Mouse (Mus musculus) midbrain, embryonic 12.5 days (tissue): Measurements from ENCODE around the gene Mphosph9. TPM values are rescaled to one million over a fixed set of nuclear protein-coding genes. Genes with fewer than 3 reads are reported as not detected.
A peak's percentile ranks its signal among the peaks of the same experiment; 100 is the strongest.
"Not testable (repeated sequence)": the region's sequence is repeated elsewhere in the genome, so short reads cannot be mapped to it uniquely, and the experiment has no call there.

Source experiments
- ATAC-seq: fragments of 200-750 bp; cut with Nextera tagmentation; 2 replicates; pipeline ENCODE4 v1.8.0; 2017; ENCODE audit warnings: low read depth, moderate TSS enrichment, moderate library complexity; ENCODE audit not compliant: low FRiP score
- H3K27ac ChIP-seq: fragments of 300-500 bp; sonication (generic); replicated peaks from 2 replicates; pipeline ENCODE4 v1.5.1; 2016; ENCODE audit warnings: mild to moderate bottlenecking
- H3K27me3 ChIP-seq: fragments of 300-500 bp; sonication (generic); 2 replicates; pipeline ENCODE4 v1.6.1; 2016; ENCODE audit warnings: mild to moderate bottlenecking
- H3K36me3 ChIP-seq: fragments of 300-500 bp; sonication (generic); 2 replicates; pipeline ENCODE4 v1.6.1; 2016
- H3K4me1 ChIP-seq: fragments of 300-500 bp; sonication (generic); 2 replicates; pipeline ENCODE4 v1.6.1; 2016
- H3K4me2 ChIP-seq: fragments of 300-500 bp; sonication (generic); replicated peaks from 2 replicates; pipeline ENCODE4 v1.6.1; 2016; ENCODE audit warnings: mild to moderate bottlenecking, moderate library complexity
- H3K4me3 ChIP-seq: fragments of 300-500 bp; sonication (generic); 2 replicates; pipeline ENCODE4 v1.5.1; 2016; ENCODE audit warnings: mild to moderate bottlenecking
- H3K9ac ChIP-seq: fragments of 300-500 bp; sonication (generic); replicated peaks from 2 replicates; pipeline ENCODE4 v1.6.1; 2016; ENCODE audit warnings: mild to moderate bottlenecking, moderate library complexity
- H3K9me3 ChIP-seq: fragments of 300-500 bp; sonication (generic); 2 replicates; pipeline ENCODE4 v1.6.1; 2016; ENCODE audit warnings: mild to moderate bottlenecking
- WGBS: fragments of 180-500 bp; shearing (Covaris S2); methylation state at CpG from one replicate; pipeline ENCODE4 v1.1.7; 2016; 5-methylcytosine and 5-hydroxymethylcytosine counted together
- polyA plus RNA-seq: library from polyadenylated mRNA; unstranded; fragments of >200 nt; fragmentation: Nextera tagmentation; extraction: Ambion mirVana; gene quantifications from 2 replicates; pipeline ENCODE4 v1.2.1, GENCODE M21; 2016

The Mphosph9 gene
- 18.1 and 19.6 TPM in 2 replicates for polyA plus RNA-seq

DNA sequence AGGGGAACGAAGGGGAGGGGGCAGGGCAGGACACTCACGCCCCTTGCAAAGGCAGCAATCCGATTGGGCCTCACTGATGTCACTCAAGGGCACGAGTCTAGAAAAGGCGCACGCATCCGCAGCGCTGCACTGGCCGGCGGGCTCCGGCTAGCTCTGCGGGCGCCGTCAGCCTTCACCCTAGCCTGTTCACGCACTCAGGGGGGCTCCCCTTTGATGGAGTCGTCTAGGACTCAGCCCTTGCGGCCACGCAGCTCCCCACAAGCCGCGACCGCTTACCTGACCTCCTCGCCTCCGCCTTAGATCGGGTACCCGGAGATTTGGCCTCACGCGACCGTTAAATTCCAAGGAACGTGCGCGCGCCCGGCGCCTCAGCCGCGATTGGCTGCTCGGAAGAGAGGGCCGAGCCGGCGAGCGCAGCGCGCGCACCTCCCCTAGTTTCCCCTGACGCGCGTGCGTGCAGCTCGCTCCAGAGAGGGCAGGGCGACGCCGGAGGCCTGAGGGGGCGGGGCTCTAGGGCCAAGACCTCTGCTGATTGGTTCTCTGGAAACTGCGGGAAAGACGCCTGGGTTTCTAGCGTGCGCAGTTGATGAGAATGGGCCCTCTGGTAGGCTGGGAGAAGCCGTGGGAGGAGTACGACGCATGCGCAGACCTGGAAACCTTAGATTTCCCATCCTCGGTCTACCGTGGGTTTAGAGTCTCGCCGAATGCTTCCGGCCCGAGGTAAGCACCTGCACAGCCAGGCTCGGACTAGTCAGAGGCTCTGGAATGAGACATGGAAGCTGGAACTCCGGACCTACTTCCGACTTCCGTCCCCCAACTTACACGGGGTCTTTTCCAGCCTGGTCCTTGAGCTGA lies at the start of gene Mphosph9, which contains the start of gene 2810006K23Rik:
Gene Mphosph9 (minus strand): TSS at position 463 of the 855 bp plus-strand sequence.
Gene 2810006K23Rik (plus strand): TSS at position 580 of the 855 bp plus-strand sequence.
- ATAC-seq: peak; percentile 98
- H3K27me3 ChIP-seq: no peaks in the 10 kb centered on the region
- H3K4me2 ChIP-seq: peak within 1 kb of the TSS; percentile 81
- peaks cover 16% of the 10 kb centered on the region for H3K4me1 ChIP-seq
- under 1% methylated on average over 72 of the region's 72 CpGs for WGBS
- 0 out of 2 replicates have a peak, but pooled peaks cover 11% of the 10 kb centered on the region for H3K36me3 ChIP-seq
- peak within 1 kb of the TSS; percentile 66 for H3K4me3 ChIP-seq
- peak within 1 kb of the TSS; percentile 97 for H3K27ac ChIP-seq
- no peaks in the 10 kb centered on the region for H3K9me3 ChIP-seq
- peak within 1 kb of the TSS; percentile 75 for H3K9ac ChIP-seq

DNA sequence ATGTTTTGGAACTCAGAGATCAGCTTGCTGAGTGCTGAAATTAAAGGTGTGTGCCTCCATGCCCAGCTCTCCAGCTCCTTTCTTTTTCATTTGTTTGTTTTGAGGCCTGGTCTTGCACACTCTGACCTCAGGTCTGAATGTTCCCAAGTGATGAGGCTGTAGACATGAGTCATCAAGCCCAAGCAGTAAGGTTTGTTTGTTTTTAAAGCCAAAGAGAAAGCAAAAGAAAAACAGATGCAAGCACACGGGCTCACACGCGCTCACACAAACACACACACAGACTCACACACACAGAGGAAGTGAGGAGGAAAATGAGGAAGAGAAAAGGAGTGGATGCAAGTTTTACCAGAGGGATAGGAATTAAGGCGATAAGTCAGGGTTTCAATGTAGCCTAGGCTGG lies 49.4 kb upstream of the Mphosph9 start:
- Histone ChIP-seq H3K4me1 (no peaks in the 10 kb centered on the region), H3K9ac (no peak overlapping the region), H3K4me2 (no peak overlapping the region), H3K27ac (no peak overlapping the region), H3K9me3 (no peaks in the 10 kb centered on the region), H3K36me3 (peaks cover 88% of the 10 kb centered on the region), H3K4me3 (no peak overlapping the region), H3K27me3 (no peaks in the 10 kb centered on the region)
- WGBS: 95% methylated on average over 4 of the region's 4 CpGs
- ATAC-seq: no peak

DNA sequence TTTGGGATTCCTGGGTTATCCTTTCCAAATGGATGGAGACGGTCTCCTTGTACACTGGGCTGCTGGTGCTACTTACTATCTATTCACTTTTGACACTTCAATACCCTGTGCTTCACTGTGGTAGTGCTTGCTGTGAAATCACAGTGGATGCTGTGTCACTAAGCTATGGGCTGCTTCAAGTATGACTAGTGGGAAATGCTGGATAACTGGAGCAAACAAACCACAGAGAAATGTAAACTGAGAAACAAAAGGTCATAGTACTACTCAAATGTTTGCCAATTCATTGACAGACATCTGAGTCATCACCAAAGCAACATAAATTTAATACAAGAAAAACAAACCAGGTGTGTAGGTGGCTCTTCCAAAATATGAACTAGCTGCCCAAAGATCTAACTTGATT lies 48.6 kb upstream of the Mphosph9 start:
- Histone ChIP-seq H3K4me2 (no peak overlapping the region), H3K27ac (no peak overlapping the region), H3K9ac (no peak overlapping the region), H3K4me3 (no peak overlapping the region), H3K27me3 (no peaks in the 10 kb centered on the region), H3K9me3 (no peaks in the 10 kb centered on the region), H3K36me3 (peaks cover 88% of the 10 kb centered on the region), H3K4me1 (no peaks in the 10 kb centered on the region)
- ATAC-seq: no peak
- 94% methylated on average over 1 of the region's 1 CpGs for WGBS

DNA sequence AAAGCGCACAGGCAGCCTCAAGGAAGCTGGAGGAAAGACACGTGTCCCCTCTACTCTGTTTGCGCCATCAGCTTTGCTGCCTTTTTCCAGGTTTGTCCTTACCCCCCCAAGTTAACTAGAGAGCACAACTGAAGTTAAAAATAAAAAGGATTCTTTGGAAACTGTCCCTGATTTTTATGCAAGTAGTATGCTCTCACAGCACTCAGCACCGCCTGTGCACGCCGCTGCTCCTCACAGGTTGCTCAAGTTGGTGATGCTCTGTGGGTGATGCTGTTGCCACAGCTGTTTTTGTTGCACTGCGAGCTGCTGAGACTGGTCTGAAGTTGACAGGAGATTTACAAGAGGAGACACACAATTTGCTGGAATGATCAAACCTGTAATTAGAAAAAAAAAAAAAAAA lies 46.5 kb upstream of the Mphosph9 start:
- 97% methylated on average over 7 of the region's 7 CpGs for WGBS
- H3K27ac ChIP-seq: no peak overlapping the region
- no peak overlapping the region for H3K4me2 ChIP-seq
- H3K27me3 ChIP-seq: no peaks in the 10 kb centered on the region
- no peak for ATAC-seq
- no peaks in the 10 kb centered on the region for H3K4me1 ChIP-seq
- peaks cover 88% of the 10 kb centered on the region for H3K36me3 ChIP-seq
- no peaks in the 10 kb centered on the region for H3K9me3 ChIP-seq
- no peak overlapping the region for H3K9ac ChIP-seq
- no peak overlapping the region for H3K4me3 ChIP-seq

DNA sequence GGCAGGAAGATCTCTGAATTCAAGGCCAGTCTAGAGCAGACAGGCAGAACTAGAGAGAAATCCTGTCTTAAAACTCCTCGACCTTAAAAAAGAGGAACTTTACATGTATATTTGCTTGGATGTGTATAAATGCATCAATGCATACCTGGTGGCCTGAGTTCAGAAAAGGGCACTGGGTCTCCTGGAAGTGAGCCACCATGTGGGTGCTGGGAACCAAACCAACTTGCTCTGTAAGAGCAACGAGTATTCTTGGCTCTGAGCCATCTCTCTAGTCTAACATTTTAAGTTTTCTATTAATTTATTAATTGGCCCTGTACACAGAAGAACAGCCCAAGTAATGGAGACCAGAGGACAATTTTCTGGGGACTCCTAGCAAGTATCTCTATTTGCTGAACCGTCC lies 38.9 kb upstream of the Mphosph9 start:
- Histone ChIP-seq H3K27ac (no peak overlapping the region), H3K9ac (no peak overlapping the region), H3K9me3 (no peaks in the 10 kb centered on the region), H3K4me1 (no peaks in the 10 kb centered on the region), H3K27me3 (no peaks in the 10 kb centered on the region), H3K36me3 (peaks cover 35% of the 10 kb centered on the region), H3K4me2 (no peak overlapping the region), H3K4me3 (no peak overlapping the region)
- 93% methylated on average over 3 of the region's 3 CpGs for WGBS
- no peak for ATAC-seq

DNA sequence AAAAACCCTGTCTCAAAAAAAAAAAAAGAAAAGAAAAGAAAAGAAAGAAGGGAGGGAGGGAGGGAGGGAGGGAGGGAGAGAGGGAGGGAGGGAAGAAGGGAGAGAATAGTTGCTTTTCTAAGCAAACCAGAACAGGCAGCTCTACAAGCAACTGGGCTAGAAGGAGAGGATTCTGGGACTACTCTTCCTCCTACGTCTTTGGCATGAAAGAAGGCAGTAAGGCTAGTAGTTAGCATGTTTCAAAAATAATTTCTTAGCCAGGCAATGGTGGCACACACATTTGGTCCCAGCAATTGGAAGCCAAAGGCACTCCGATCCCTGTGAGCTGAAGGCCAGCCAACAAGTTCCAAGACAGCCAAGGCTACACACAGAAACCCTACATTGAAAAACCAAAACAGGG lies 38.0 kb upstream of the Mphosph9 start:
- Histone ChIP-seq H3K27me3 (no peaks in the 10 kb centered on the region), H3K4me1 (no peaks in the 10 kb centered on the region), H3K4me2 (no peak overlapping the region), H3K9me3 (no peaks in the 10 kb centered on the region), H3K4me3 (no peak overlapping the region), H3K27ac (no peak overlapping the region), H3K36me3 (peaks cover 25% of the 10 kb centered on the region), H3K9ac (no peak overlapping the region)
- 94% methylated on average over 2 of the region's 2 CpGs for WGBS
- no peak for ATAC-seq

DNA sequence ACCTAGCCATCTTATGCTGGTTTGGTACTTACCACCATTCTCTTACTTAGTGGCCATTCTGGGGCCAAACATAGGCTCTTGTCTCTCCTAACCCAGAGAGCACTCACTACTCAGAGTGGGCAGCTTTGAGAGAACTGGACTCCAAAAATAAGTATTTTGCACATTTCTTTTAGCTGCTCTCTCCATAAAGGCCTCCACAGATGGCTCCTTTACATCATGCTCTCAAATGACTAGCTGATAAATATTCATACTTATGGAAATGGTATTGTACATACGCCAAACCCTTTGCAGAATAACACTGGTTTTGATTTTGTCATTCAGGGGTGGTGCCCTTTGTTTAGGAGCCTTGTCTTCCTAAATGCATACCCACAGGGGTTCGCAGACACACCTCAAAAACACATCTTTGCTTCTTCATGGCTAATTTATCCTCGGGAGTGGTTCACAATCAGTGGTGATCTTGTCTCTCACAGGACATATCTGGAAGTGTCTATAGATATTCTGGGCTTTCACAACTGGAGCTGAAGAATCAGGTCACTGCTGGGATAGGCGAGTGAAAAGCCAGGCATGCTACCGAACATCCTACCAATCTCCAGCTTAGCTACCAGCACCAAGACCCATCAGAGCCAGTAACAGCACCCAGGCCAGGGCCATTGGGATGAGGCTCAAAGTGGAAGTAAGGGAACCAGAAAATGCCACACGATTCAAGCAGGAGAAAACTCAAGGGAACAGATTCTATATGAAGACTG lies 36.6 kb upstream of the Mphosph9 start:
- no peak overlapping the region for H3K27ac ChIP-seq
- no peak overlapping the region for H3K4me3 ChIP-seq
- ATAC-seq: no peak
- H3K9me3 ChIP-seq: no peaks in the 10 kb centered on the region
- H3K4me2 ChIP-seq: no peak overlapping the region
- 86% methylated on average over 6 of the region's 6 CpGs for WGBS
- no peak overlapping the region for H3K9ac ChIP-seq
- peaks cover 11% of the 10 kb centered on the region for H3K36me3 ChIP-seq
- no peaks in the 10 kb centered on the region for H3K27me3 ChIP-seq
- H3K4me1 ChIP-seq: no peaks in the 10 kb centered on the region

DNA sequence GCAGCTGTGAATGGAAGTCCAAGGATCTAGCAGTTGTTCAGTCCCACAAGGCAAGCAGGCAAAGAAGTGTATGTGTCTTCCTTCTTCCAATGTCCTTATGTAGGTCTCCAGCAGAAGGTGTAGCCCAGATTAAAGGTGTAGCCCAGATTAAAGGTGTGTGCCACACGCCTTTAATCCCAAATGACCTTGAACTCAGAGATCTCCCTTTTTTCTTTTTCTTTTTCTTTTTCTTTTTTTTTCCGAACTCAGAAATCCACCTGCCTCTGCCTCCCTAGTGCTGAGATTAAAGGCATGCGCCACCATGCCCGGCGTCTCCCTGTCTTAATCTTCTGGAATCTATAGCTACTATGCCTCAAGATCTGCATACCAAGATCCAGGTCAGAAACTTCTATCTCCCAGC lies 35.2 kb upstream of the Mphosph9 start, which contains the start of gene Cdk2ap1:
Gene Cdk2ap1 (minus strand): TSS at position 101 of the 400 bp plus-strand sequence.
- H3K4me1 ChIP-seq, ATAC-seq, H3K27me3 ChIP-seq, H3K4me2 ChIP-seq, H3K27ac ChIP-seq, H3K36me3 ChIP-seq, H3K9ac ChIP-seq, H3K4me3 ChIP-seq, H3K9me3 ChIP-seq: not testable (repeated sequence)
- WGBS: 90% methylated on average over 5 of the region's 5 CpGs

DNA sequence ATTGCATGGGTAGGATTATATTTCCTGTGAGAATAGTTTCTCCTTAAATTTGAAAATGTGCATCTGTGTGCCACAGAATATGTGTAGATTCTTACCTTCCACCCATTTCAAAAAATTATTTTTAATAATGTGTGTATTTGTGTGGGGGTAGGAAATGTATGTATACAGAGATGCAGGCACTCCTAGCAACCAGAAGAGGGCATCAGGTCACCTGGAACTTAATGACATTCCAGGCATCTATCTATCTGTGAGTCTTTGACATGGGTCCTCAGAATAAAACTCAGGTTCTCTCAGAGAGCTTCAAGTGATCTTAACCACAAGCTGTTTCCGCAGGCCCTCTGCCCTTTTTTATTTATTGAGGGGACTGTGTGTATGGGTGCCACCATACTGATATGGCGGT lies 31.9 kb upstream of the Mphosph9 start:
- peaks cover 7% of the 10 kb centered on the region; the same call in 1 of the 2 replicates for H3K4me1 ChIP-seq
- no peaks in the 10 kb centered on the region for H3K9me3 ChIP-seq
- no peak overlapping the region for H3K4me2 ChIP-seq
- H3K9ac ChIP-seq: no peak overlapping the region
- no peaks in the 10 kb centered on the region for H3K27me3 ChIP-seq
- WGBS: 76% methylated on average over 2 of the region's 2 CpGs
- no peak for ATAC-seq
- H3K27ac ChIP-seq: no peak overlapping the region
- H3K36me3 ChIP-seq: no peaks in the 10 kb centered on the region
- no peak overlapping the region for H3K4me3 ChIP-seq

DNA sequence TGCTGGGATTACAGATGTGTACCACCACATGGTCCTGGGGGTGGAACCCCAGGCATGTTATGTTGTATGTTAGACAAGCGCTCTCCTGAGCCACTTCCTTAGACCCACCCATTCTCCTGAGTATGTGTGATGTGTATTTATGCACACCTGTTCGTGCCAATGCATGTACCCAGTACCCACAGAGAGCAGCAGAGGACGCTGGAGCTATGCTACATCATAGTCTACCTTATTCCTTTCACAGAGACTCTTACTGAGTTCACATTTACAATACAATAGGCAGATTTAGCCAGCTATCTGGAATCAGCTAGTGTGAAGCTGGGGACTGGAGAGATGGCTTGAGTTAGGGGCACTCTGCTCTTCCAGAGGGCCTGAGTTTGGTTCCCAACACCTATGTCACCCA lies 28.9 kb upstream of the Mphosph9 start:
- H3K4me3 ChIP-seq: no peak overlapping the region
- no peaks in the 10 kb centered on the region for H3K9me3 ChIP-seq
- no peak for ATAC-seq
- no peak overlapping the region for H3K9ac ChIP-seq
- H3K36me3 ChIP-seq: no peaks in the 10 kb centered on the region
- no peak overlapping the region for H3K4me2 ChIP-seq
- H3K27ac ChIP-seq: no peak overlapping the region
- H3K4me1 ChIP-seq: peaks cover 10% of the 10 kb centered on the region
- 39% methylated on average over 3 of the region's 3 CpGs for WGBS
- no peaks in the 10 kb centered on the region for H3K27me3 ChIP-seq

DNA sequence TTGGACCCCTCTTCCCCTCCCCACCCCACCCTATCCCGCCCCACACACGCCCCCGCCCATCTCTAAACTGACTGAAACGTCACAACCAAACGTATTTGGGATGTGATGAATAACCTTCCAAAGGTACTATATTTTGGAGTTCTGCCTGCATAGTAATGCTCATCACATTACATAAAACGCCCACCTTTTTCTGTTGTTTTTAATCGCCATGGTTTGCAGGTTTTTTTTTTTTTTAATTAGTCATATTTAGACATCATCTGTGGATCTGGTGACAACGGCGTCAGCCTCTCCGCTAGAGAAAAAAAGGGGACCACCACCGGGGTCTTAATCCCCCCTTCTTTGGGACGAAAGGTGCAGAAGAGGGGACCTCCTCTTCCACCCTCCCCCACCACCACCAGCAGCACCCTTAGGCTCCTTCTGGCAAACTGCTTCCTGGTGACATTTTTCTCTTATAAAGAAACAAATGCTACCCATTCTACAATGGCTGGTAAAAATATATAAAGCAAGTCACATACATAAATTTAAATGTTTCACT lies 27.7 kb upstream of the Mphosph9 start:
- under 1% methylated on average over 12 of the region's 12 CpGs for WGBS
- Histone ChIP-seq H3K9me3 (no peaks in the 10 kb centered on the region), H3K4me3 (peak overlapping the region; percentile 99), H3K27ac (0 out of 2 replicates have a peak overlapping the region, but pooled peaks have one; percentile 30), H3K36me3 (no peaks in the 10 kb centered on the region), H3K4me2 (peak overlapping the region; percentile 62), H3K27me3 (no peaks in the 10 kb centered on the region), H3K9ac (peak overlapping the region; percentile 100; the same call in 1 of the 2 replicates), H3K4me1 (peaks cover 22% of the 10 kb centered on the region)
- ATAC-seq: no peak
